Mouse (Mus musculus): ENCODE measurements around the gene Satb2. TPM values are rescaled to one million over a fixed set of nuclear protein-coding genes. Genes with fewer than 3 reads are reported as not detected.

Gene Satb2
- total RNA-seq, 2 experiments from 2014 or later = 14.9 to 17.4 TPM

DNA sequence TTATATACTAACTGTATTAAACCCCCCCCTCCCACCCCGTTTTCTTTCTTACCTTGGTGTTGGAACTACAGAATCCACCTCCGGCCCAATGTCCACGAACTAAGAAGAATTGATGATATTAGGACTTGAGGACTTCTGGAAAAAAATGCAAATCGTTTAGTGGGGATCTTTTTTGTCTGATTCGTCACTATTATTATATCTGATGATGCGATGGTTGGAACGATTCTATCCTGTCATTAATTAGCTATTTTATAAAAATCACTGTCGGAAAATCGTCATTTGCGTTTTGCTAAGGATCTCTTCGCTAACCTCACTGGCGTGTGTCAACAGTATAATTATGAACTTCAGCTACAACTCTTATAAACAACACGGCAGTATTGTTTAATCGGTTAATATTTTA is 4.3 kb downstream of the Satb2 start:
- no peak for DNase-seq (ENCODE audit: extremely low spot score in 1 of 2, low spot score in 1 of 2)

DNA sequence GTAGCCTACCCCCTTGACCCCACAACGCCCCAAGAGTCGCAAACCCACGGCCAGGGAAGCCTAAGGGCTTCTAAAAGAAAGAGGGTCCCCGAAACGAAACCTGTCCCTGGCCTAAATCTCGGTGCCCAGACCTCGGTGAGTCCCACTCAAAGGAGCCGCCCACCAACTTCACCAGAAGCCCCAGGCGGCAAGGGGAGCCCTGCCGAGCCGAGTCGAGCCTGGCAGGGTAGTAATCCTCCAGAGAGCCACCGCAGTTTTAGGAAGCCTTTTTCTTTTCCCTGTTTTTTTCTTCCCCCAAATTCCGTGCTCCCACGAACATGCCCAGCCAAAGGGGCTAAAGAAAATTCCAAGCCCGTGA is 4.9 kb downstream of the Satb2 start:
- DNase-seq (ENCODE audit: extremely low spot score in 1 of 2, low spot score in 1 of 2) = no peak

DNA sequence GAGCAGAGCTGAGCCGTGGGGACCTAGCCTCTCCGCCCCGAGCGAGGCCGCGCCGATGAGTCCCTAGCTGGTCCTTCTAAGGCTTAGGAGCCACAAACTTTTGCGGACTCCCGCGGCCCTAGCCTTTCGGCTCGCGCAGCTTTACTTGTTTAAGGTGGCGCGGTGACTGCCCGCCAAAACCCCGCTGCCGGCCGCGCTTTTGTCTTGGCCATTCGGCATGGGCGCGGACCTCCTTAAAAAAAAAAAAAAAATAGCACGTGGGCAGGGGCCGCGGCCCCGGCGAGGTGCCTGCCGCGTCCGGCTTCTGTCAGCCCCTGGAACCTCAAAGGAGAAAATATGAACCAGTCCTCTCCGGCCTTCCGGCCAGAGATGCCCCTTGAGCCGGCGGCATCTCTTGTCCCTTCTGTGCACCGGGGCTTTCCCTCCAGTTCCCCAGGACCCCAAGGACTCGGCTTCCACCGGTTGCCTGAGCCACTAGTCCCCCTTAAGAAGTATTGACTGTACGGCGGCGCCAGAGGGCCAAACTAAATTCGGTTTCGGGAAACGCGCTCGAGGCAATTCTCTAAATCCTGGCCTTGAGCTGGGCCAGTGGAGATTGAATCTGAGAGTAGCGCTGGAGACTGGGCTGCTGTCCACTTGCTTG is 5.4 kb downstream of the Satb2 start:
- DNase-seq (ENCODE audit: extremely low spot score in 1 of 2, low spot score in 1 of 2) = peak; percentile 94 to 98

DNA sequence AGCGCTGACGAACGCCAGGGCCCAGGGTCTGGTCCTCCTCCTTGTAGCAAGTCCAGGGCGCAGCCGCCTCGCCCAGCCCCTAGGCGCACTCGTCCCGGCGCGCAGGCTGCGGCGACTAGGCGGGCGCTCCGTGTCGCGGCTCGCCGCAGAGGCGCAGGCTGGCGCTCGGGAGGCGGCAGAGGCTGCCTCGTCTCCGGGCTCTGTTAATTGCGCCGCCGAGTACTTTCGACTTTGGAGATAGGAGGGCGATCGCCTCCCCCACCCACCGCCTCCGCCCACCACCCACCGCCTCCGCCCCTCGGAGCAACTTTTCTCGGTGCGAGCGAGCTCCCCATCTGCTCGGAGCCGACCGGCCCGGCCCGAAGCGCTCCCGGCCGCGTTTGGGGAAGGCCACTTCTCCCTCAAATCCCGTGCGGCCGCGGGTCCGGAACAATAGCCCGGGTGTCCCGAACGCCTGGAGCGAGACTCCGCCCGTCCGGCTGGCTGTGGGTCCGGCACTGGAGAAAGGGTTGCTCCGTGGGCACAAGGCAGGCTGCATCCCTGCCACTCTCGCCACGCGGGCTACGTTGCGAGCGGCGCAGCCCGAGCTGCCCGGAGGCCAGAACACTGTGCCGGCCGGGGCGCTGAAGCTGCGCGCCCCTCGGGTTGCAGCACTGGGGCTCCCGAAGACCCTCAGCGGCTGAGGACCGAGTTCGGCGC is 6.0 kb downstream of the Satb2 start:
- DNase-seq (ENCODE audit: extremely low spot score in 1 of 2, low spot score in 1 of 2) = peak; percentile 31 to 44

DNA sequence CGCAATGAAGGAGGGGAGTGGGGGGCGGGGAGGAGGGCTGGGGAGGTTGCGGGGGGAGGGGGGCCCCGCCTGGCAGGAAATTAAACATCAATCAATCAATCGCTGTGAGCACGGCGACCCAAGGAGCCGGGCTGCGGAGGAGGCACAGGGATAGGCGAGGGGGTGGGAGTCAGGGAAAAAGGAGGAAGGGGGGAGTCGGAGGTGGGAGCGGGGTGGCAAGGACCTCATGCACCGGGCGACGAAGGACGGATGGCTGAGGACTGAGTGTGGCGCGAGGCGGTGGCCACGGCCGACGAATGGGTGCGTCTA is 6.6 kb downstream of the Satb2 start:
- no peak for DNase-seq (ENCODE audit: extremely low spot score in 1 of 2, low spot score in 1 of 2)

DNA sequence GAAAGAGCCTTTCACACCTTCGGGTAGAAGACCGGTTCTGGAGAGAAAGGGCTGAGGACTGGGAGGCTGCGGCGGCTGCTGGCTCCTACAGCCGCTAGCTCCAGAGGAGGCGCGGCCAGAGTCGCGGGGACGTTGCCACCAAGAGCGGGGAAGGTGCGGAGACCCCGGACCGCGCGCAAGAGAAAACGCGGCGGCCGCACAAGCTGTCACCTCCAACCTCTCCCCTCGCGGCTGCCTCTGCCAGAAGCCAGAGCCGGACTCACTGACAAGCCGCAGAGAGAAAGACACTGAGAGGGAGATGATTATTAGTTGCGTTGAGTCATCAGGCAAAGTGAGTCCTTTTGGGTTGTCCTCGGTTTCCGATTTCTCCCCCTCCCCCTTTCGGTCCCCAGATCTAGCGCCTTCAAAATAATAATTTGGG is 7.0 kb downstream of the Satb2 start:
- no peak for DNase-seq (ENCODE audit: extremely low spot score in 1 of 2, low spot score in 1 of 2)

DNA sequence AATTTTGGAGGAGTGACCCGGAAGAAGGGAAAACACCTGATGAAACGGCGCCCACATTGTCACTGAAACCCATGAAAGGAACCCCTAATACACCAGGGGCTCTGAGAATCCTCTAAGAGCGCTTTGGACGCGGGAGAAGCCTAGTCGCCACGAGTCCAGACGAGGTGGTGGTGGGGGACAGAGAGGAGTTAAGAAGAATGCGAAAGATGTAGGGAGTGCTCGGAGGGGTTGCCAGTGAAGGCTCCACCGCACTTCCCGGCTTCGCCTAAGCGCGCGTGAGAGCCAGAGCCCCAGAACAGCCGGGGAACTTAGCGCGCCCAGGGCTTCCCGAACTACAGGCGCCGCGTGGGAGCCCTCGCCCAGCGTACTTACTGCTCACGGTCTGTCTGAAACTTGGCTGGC is 7.7 kb downstream of the Satb2 start:
- no peak for DNase-seq (ENCODE audit: extremely low spot score in 1 of 2, low spot score in 1 of 2)

DNA sequence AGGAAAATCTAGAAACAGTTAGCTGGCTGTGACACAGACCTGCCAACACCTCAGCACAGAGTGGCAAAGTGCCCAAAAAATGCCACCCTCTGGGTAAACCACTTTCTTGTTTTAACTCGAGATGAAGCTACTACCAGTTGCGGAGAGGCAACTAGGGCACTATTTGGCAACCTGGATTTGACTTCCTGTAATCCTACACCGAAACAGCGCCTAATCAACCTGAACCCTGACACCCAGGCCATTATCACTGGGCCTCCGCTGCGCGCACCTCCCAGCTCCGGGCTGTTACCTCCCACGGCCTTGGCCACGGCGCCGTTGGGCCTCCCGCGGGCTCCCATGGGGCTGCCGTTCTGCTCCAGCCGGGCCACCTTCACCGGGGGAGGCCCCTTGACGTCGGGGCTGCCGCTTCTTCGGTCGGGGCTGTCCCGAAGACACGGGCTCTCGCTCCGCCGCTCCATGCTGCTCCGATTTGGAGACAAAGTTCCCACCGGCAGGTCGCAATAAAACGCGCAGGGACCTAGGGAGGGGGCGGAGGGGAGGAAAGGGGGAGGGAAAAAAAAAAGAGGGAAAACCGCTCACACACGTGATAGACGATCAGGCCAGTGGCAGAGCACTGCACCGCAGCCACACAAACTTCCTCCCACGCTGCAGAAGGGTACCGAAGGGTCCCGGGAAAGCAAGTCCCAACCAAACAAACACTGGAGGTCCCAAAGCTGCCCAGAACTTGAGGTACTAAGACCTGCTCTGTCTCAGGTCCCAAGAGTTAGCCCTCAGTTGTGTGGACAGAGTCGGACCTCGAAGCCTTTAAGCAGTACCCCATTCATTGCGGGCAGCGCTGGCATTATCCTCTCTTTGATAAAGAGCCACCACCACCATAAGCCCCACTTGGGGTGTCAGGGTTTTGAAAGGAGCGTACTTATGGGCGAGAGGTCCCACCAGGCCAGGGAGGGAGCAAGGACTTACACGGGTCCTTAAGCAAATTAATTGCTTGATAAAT is 8.8 kb downstream of the Satb2 start:
- no peak for DNase-seq (ENCODE audit: extremely low spot score in 1 of 2, low spot score in 1 of 2)

DNA sequence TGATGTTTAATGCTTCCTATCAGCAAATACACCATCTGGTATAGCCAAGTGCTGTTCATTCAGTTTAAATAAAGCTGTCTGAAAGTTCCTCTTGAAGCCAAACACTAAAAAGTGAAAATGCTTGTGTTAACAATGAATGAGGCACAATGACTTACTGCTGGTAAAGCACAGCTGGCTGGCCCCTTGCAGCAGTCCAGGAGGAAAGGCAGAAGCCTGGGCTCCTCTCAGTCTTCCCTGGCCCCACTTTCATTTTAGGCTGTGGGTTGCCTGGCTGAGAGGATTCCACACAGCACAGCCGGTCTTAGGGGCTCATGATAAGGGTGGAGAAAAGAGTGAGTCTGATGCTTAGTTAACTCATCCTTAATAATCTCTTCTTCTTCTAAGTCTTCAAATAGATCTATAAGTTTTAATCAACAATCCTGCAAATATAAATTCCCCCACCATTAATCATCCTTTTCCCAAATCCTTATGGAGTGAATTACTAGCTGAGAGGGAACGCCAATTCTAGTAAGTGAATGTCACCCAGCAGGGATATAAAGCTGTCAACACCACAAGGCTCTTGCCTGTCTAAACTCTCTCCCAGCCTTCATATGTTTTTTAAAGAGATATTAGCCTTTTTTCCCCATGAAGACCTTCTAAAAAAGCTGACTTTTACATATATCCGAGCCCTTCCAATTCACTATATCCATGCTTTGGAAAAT is 12.4 kb downstream of the Satb2 start:
- no peak for DNase-seq (ENCODE audit: extremely low spot score in 1 of 2, low spot score in 1 of 2)

DNA sequence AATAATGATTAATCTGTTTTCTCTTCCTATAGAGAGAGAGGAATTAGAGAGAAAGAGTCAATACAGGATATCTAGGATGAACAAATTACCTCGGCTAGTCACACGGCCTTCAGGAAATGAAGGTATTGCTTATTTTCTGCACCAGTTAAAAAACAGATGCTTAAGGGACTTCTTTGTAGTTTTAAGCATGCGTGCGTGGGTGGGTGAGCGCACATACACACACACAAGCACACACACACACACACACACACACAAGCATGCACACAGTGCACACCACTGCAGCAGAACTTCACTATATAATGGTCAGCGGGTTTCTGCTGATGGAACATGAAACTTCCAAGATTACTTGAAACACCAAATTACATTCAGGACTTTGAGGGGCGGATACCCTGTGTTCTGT is 14.0 kb downstream of the Satb2 start:
- no peak for DNase-seq (ENCODE audit: extremely low spot score in 1 of 2, low spot score in 1 of 2)

DNA sequence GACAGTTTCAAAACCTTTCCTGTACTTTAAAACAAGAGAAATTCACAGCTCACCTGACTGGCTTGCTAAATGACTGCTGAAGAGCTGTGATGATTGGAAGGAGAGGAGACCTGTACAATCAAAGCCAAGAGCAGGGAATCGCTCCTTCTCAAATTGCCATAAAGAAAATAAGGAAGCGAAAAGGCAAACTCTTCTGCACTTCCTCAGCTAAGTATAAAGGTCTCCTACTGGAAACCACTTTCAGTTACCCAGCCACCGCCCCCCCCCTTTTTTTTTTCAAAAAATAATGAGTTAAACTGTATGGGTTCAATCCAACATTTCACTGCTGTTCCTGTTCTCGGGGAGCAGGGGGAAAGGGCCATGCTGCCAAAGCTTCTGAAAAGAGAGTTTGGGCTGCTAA is 15.2 kb downstream of the Satb2 start:
- no peak for DNase-seq (ENCODE audit: extremely low spot score in 1 of 2, low spot score in 1 of 2)

DNA sequence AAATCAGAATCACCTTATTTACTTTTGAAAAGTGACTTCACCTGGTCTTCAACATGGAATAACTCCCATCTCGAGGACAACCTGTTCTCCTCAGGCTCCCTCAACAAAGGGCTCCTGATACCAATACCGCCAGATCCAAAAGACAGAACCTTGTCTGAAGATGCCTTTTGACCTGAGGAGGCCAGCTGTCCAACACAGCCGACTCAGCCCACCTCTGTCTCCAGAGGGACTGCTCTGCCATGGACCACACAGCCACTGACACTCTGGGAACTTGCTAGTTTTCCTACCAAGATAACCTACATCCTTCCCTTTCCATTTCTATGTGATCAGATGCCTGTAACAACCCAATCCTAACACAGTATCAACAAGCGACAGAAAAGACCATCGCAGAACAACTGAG is 19.5 kb downstream of the Satb2 start:
- no peak for DNase-seq (ENCODE audit: extremely low spot score in 1 of 2, low spot score in 1 of 2)

DNA sequence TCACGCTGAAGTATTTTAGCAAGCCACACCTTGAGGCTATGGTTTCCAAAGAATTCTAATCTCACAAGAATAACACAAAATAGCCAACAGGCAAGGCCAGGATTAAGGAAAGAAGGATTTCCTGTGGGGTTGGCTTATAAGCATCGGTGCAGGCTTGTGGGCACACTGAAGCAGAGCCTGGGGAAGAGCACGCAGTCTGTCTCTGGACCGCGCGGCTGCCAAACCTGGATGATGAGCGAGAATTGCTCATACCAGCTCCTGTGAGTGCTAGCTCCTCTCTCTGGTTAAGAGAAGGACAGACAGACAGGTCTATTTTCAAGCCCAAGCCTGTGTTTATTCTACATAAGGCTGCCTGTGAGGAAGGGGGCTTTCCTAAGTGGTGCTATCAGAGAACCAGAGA is 20.5 kb downstream of the Satb2 start:
- DNase-seq (ENCODE audit: extremely low spot score in 1 of 2, low spot score in 1 of 2) = no peak

DNA sequence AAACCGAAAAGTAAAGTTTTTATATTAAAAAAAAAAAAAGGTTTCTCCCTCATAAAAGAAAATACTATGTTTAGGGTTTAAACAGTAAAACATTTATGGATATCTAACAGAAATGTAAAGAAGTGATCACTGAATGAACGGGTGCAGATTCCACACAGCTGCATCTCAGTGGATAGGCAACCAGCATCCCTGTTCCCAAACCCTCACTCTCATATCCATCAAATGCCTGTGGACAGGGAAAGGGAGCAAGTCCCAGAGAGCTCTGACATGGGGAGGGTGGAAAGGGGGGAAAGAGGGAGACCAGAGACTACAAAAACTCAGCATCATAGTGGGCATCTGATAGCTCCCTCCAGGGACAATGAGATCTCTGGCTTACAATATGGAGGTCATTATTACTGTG is 21.6 kb downstream of the Satb2 start:
- no peak for DNase-seq (ENCODE audit: extremely low spot score in 1 of 2, low spot score in 1 of 2)

DNA sequence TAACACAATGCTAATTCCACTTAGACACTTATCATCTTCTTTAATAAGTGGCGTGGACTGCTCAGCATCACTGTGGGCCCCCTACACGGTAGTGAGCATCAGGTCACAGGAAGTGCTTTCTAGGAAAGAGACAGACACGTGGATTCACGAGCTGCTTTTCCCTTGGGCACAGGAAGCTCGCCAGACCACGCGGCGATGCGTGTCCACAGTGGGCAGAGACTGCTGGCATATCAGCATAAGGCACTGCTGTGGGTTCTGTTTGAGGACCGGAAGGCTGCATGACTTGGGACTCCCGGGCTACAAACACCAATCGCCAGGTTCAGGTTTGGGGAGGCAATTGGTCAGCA is 22.7 kb downstream of the Satb2 start:
- no peak for DNase-seq (ENCODE audit: extremely low spot score in 1 of 2, low spot score in 1 of 2)

DNA sequence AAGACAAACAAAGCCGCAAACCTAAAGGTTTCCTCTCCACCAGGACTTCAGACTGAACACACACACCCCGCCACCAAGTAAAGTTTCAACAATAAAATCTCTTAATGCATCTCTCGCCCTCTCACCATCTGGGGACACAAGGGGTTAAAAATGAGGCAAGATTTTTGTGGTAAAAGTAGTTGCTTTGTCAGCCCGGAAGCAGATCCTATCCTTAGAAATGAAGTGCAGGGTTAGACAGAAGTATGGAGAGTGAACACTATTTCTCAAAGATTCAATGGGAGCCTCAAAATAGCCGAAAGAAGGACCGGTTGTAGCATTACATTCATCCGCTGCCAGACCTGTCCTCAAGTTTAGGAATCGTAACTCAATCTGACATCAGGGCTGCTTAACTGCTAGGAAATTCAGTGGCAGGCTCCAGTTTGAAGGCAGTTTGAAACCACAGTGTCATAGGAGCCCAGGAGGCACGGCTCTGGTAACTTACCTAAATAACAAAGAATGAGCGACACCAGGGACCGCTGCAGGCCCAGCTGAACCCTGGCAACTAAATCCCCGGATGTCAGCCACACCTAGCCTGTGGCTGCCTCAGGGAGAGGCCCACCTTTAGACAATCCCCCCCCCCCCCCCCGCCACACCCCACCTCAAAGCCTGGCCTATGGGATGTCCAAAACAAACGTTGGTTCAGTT is 23.3 kb downstream of the Satb2 start:
- DNase-seq (ENCODE audit: extremely low spot score in 1 of 2, low spot score in 1 of 2) = no peak

DNA sequence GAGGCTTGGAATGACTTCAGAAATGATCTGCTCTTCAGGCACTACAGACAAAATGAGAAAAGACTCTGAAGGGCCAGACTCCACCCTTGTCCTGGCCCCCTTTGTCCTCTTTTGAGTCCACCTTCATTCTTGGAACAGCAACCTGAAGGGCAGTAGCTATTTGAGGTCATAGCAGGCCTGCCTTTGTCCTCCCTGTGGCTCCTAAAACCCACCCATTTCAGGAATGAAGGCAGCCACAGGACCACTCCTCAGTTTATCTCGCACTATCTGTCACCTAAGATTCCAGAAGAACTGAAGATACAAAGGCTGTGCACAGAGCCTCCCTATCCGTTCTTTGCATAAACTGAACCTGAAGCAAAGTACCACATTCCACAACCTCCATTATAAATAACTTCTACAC is 24.9 kb downstream of the Satb2 start:
- DNase-seq (ENCODE audit: extremely low spot score in 1 of 2, low spot score in 1 of 2) = no peak

DNA sequence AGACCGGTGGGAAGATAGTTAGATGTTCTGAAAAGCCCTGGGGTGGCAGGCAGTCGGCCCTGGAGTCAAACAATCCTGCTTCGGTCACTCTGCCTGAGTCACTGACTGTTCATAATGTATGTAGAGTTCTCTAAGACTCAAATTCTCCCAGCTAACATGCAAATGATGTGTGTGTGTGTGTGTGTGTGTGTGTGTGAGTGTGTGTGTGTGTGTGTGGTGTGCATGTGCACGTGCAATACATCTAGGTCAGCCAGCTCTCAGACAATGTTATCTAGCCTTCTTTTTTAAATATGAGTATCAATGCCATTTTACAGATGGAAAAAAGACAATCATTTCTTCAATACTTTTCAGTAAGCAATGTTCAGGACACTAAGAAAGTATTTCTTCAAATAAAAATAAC is 26.5 kb downstream of the Satb2 start:
- DNase-seq (ENCODE audit: extremely low spot score in 1 of 2, low spot score in 1 of 2) = no peak

DNA sequence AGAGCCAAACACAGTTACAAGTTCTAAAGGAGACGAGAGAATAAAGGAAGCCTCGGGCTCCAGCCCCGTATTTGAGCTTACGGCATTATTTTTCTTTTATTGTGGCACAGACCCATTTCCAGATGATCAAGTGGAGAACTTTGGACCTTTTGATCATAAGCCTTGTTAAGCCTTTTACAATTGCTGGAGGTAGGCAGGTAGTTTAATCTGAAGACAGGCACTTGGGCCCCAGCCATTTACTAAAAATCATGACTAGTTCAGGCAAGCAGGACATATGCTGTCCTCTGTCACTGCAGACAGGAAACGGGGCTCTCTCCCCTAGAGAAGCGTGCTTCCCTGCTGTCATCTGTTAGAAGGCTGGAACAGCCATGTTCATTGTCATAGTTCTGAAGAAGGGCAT is 26.9 kb downstream of the Satb2 start:
- DNase-seq (ENCODE audit: extremely low spot score in 1 of 2, low spot score in 1 of 2) = no peak

DNA sequence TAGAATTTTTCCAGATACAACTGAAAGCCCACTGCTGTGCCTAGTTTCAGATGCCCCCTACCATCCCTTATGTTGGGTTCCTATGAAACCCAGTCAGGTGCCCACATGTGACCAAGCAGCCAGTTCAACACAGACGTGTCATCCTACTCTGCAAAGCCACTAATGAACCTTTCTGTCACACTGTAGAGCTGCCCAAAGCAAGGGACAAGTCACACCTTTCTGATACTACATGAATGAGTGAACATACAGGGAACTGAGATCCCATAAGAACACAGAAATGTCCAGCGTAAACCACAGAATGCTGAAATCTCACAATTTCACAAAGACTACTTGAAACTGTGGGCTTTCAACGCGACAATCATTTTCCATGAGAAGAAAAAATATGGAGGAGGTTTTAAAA is 39.0 kb downstream of the Satb2 start:
- no peak for DNase-seq (ENCODE audit: extremely low spot score in 1 of 2, low spot score in 1 of 2)

DNA sequence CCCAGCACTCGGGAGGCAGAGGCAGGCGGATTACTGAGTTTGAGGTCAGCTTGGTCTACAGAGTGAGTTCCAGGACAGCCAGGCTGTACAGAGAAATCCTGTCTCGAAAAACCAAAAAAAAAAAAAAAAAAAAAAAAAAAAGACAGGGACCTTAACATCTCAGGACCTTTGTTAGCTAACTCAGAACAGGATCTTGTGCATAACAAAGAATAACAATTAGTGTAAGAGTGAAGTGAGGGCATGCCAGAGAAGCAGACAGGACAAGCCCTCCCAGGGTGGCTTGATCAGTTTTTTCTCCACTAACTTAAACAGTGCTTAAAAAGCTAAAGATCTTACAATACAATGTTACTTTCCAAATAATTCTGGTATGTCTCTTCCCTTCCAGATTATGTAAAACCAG is 40.0 kb downstream of the Satb2 start:
- no peak for DNase-seq (ENCODE audit: extremely low spot score in 1 of 2, low spot score in 1 of 2)

Data from layer of hippocampus, postnatal 25 days (tissue).